Mouse (Mus musculus): Measurements from ENCODE around the gene Mybph.

Mybph gene

DNA sequence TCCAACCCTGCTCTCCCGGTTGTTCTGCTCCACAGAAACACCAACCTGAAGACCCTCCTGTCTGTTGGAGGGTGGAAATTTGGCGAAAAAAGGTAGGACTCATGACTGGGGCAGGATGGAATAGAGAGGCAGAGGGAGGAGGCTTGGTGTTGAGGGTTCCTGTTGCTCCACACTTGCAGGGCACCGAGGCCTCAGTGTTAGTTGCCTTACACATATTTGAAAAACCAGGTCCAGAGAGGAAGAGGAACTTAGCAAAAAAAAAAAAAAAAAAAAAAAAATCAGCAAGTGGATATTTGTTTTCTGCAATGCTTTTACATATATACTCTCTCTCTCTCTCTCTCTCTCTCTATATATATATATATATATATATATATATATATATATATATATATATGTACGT lies 9.2 kb upstream of the Mybph start:
- DNase-seq (ENCODE audit: low spot score): no peak

DNA sequence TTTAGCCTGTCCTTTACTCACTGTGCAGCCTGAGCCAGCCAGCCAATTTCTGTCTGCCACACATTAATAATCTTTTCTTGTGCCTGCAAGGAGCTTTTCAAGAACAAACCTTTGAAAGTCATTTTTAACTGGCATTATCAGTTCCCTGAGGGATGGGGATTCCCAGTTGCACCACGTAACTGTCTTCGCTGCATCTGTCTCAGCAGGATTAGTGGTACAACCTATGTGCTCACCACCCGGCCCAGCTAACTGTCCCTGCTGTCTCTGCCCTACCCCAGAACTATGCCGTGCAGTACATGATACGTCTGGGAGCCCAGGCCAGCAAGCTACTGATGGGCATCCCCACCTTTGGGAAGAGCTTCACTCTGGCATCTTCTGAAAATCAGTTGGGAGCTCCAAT lies 5.0 kb upstream of the Mybph start:
- no peak for DNase-seq (ENCODE audit: low spot score)

DNA sequence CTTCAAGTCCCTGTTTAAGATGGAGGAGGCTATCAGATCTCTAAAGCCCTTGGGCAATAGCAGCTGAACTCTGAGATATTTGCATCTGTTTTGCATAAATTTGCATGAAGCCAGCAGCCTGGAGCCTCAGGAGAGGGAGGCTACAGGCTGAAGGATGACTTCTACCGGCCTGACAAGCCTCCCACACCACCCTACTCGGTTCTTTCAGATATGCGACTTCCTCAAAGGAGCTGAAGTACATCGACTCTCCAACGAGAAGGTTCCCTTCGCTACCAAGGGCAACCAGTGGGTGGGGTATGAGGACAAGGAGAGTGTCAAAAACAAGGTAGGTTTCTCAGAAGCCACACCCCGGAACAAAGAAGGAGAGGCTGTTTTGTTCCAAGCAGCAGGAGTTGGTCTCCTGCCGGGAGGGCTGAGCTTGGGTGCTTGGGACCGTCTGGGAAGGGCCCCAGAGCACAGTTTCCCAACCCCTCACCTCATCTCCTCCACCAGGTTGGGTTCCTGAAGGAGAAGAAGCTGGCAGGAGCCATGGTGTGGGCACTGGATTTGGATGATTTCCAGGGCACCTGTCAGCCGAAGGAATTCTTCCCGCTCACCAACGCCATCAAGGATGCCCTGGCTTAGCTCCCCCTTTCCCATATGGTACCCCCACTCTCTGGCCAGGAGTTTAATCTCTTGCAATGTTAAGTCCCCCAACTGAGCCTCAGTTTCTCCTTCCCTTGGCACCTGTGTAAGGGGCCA lies 4.1 kb upstream of the Mybph start:
- no peak for DNase-seq (ENCODE audit: low spot score)

DNA sequence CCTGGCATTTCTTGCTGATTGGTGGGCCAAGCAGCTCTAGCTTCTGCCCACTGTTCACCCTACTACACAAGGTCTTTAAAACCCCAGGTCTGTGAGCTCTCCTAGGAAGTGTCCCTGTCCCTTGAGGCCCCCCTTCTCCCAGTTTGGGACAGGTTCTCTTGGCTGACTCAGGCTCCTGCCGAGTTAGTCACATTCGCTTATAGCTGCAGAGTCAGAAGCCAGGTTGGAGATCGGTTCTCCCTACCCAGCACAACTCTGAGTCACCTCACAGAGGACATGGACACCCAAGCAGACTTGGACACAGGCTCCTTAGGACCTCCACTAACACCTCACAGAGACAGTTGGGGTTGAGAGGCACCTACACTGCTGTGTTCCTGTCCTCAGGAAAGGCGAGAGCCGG lies 2.1 kb upstream of the Mybph start:
- DNase-seq (ENCODE audit: low spot score): no peak

DNA sequence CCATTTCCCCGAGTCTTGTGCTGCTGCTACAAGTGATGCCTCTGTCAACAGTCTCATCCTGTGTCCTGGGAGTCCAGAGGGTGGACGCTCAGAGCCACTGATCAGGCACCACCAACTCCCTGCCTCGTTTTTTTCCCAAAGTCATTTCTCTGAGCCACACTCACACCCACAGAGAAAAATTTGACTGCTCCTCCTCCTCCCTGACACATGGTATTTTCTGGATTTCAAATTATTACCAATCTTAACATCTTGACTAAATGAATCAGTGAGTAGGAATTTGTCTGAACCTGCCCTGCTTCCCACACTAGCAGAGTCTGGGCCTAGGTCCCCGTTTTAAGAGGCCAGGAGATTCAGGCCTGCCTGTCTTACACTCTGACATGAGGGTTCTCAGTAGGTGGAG lies 1.2 kb upstream of the Mybph start:
- no peak for DNase-seq (ENCODE audit: low spot score)

DNA sequence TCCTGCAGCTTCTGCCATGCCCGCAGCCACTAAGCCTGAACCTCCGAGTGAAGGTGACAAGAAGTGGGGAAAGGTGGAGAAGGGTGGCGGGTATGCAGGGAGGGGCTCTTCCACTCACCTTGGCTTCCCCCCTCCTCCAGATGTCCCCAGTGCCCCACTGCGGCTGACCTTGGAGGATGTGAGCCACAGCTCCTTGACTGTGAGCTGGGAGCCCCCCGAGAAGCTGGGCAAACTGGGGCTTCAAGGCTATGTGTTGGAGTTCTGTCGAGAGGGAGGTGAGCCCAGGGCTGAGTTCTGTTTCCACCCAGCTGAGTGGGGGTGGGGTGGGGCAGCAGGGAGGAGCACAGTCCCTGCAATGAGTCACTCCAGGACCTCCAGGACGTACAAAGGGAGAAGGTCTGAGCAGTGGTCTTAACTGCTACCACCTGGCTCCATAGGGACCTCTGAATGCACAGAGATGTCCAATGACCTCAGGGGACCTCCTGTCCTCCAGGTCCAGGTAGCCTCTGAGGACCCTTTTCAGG lies 488 bp downstream of the Mybph start:
- DNase-seq (ENCODE audit: low spot score): no peak

DNA sequence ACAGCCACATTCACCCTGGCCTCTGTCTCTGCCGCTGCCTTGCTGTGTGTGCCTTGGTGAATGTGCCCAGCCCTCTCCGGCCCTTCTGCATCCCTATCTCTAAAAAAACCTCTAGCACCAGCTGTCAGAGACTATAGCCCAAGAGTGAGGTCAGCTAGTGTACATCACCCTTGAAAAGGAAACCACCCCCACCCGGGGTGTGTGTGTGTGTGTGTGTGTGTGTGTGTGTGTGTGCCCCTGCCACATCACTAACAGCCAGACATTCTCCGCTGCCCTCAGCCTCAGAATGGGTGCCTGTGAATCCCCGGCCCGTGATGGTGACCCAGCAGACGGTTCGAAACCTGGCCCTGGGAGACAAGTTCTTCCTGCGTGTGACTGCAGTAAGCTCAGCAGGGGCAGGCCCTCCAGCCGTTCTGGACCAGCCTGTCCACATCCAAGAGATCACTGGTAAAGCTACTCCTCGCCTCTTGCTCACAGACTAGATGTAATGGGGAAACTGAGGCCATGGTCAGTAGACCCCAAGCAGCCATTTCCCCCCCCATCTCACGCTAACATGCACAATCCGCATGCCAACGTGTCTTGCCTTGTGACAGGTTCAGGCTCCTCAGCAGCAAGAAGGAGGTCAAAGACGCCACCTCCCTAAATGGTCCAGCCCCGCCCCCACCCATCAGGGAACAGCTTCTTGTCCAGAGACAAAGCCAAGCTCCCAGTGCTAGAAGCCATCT lies 1.2 kb downstream of the Mybph start:
- DNase-seq (ENCODE audit: low spot score): no peak

DNA sequence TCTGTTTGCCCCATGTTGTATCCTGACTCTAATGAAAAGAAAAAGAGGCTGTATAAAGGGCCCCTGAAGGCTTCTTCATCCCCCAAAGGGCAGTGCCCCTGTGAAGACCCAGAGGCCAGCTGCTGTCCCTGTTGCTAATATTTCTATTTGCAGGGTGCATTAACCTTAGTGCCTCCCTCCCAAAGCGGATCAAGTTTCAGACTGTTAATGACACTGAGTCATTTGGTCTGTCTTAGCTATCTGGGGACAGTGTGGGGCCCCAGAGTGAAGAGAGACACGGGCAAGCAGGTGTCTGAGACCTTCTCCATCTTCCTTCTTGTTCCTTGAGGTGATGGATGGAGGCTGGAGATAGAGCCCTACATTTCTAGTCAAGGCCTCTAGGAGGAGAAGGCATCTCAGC lies 1.9 kb downstream of the Mybph start:
- no peak for DNase-seq (ENCODE audit: low spot score)

DNA sequence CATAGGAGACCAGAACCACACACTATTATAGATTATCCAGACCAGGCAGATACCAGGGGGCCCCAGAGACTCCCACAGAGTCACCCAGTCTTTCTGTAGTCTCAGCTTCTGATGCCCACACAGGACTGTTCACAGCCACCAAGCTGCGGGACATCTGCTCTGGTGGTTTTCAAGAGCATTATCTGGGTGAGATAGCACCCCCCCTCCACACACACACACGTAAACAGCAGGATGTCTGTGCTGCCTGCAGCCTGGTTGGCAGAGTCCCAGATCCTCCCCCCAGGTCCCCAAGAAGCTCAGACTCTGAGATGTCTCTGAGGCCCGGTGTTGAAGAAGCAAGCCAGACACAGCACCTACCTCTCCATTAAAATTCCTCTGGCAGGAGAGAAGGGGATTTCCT lies 2.3 kb downstream of the Mybph start:
- DNase-seq (ENCODE audit: low spot score): no peak

DNA sequence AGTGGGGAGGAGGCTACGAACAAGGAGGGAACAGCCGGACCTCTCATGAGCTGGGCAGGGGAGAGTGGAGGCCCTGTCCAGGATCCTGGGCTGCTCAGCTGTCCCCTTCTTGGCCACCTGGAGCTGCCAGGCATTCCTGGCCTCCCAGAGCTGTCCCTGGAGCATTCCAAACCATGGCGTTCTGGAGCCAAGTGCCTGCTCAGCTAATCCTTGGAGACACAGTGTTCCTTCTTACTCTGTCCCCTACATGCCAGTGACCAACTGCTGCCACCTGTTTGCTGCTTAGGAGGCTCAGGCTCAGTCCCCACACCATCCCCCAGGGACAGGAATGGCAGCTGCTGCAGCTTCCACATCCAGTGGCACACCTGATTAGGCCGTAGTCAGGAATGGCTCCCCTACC lies 2.7 kb downstream of the Mybph start:
- DNase-seq (ENCODE audit: low spot score): peak; percentile 43

DNA sequence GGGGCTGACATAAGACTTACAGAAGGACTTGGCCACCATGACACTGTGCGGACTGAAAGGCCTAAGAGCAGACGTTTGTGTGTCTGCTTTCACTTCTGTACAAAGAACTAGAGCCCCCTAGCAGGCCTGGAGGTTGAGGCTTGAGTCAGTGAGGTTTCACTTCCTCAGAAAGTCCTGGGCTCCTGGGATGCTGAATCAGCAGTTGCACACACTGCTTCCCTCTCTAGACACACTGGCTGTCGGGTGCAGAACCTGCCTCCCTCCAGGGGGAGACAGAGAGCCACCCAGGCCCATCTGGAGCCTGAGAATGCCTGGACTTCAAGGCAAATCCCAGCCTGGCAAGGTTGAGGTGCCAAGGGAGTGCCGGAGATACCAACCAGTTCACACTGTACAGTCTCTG lies 3.1 kb downstream of the Mybph start:
- peak; percentile 49 for DNase-seq (ENCODE audit: low spot score)

DNA sequence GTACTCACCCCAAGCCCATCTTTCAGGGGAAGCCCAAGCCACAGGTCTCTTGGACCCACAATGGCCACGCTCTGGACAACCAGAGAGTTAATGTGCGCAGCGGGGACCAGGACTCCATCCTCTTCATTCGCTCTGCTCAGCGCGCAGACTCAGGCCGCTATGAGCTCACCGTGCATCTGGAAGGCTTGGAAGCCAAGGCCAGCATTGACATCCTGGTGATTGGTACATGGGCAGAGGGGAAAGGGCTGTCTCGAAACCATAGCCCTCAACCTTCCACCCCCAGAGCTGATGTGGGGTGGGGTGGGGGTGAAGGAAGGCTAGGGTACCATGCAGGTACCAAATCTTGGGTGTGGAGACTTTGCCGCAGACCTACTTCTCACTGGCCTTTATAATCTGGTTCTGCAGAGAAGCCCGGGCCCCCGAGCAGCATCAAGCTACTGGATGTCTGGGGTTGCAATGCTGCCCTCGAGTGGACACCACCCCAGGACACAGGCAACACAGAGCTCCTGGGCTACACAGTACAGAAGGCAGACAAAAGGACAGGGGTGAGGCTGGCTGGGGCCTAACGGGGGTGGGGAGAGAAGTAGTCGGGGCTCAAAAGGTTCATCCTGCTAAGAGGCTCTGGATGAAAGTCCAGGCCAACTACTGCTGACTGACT lies 4.2 kb downstream of the Mybph start:
- no peak for DNase-seq (ENCODE audit: low spot score)

DNA sequence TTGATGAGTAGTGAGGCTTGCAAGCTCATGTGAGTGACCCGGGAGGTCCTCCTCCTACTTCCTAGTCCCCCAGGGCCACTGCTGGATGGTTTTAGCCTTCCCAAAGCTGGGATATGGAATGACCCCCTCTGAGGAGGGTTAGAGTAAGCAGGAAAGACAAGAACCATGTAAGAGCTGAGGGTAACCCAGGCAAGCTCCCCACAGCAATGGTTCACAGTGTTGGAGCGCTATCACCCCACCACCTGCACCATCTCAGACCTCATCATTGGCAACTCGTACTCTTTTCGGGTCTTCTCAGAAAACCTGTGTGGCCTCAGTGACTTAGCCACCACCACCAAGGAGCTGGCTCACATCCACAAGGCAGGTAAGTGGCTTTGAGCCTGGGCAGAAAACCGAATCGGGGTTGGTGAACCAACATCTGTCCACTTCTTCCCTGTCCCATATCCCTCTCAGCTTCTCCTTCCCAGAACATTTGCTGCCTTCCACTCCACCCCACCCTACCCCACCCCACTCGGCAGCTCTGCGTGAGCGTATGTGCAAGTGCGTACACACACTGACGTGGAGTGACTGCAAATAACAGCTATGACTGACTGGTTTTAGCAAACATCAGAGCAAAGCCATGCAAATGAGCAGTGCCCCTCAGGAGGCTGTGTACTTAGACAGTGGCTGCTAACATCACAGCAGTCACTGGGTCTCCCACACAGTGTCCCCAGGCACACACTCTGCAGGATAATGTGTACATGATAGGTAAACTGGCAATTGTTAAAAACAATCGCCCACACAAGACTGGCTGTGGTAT lies 5.1 kb downstream of the Mybph start:
- DNase-seq (ENCODE audit: low spot score): no peak

DNA sequence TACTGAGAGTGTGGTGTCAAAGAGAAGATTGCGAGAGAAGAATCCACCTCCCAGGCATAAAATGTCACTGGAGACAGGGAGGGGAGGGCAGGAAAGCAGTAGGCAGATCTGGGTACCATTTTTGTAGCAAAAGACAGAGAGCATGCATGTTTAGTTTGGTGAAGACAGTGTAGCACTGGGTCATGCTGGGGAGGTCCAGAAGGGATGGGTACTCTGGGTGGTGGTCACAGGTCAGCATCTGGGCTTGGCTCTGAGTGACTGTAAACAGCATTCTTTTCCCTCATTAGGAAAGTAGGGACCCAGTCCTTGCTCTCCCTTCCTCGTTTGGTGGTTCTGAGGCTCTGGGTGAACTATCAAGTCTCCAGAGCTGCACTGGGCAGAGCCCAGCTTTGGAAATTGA lies 7.2 kb downstream of the Mybph start:
- no peak for DNase-seq (ENCODE audit: low spot score)

DNA sequence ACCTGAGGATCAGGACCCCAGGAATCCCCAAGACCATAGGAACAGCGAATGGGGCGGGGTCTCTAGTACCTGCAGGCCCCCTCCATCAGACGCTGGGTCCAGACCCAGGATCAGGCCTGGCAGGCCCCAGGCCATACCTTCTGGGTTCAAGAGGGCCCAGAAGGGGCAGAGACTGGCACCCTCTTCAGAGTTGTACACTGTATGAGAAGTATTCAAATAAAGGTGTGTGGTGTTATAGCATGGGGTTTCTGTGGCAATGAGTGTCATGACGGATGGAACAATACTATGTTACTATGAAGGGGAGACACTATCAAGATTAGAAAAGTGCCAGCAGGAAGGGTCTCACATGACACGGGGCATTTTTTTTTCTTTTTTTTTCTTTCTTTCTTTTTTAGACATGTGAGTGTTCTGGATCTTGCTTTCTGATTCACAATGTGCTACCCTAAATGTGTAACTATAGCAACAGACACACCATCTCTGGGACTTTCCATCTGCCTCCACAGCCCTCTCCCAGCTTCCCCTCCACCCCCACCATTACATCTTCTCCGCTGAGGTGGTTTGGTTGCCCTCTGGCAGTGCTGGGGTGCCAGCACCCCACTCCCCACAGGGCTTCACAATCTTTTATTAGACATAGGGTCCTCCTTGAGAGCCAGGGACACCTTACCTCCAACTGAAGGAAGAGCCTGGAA lies 7.9 kb downstream of the Mybph start:
- DNase-seq (ENCODE audit: low spot score): no peak

DNA sequence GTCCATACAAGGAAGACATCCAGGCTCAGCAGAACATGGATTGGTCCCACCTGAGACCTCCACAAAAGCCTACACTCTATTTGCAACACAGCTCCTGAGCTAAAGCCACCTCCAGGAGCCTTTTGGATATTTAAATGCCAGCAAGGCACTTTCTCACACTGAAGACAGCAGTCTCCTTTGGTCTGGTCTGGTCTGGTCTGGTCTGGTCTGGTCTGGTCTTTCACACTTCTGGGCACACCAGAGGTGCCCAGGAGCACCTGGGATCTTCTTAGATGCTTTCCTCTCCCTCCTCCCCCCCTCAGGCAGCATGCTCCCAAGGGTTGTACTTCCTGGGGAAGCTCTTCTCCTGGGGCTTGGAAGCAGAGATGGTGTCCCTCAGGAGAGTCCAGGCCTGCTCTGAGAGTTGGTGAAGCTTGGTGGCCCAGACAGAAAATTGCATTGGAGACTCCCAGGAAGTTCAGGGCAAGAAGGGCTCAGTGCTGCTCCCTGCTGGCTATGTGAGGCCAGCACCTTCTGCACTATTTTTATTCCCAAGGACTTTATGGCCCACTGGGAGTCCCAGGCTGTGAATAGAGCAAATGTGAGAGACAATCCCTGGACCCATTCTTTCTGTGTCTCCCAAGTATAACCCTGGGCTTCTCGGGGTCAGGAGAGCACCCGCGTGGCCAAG lies 8.6 kb downstream of the Mybph start:
- DNase-seq (ENCODE audit: low spot score): peak; percentile 81

DNA sequence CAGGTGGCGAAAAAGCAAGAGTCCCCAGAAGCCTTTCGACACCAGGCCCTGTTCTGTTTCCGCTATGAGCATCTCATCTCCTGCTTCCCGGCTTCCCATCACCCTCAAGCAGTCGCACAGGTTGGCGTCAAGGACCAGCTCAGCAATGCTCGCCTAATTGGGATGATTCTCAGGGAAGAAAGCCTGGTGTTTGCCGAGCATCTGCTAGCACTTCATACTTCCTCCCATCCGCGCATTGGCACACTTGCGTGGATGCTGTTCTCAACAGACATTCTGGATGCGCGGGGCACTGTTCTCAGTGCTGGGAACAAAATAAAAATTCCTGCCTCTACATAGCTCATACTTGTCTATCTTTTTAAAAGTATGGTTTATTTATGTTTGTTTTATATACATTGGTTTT lies 11.0 kb downstream of the Mybph start:
- DNase-seq (ENCODE audit: low spot score): no peak

DNA sequence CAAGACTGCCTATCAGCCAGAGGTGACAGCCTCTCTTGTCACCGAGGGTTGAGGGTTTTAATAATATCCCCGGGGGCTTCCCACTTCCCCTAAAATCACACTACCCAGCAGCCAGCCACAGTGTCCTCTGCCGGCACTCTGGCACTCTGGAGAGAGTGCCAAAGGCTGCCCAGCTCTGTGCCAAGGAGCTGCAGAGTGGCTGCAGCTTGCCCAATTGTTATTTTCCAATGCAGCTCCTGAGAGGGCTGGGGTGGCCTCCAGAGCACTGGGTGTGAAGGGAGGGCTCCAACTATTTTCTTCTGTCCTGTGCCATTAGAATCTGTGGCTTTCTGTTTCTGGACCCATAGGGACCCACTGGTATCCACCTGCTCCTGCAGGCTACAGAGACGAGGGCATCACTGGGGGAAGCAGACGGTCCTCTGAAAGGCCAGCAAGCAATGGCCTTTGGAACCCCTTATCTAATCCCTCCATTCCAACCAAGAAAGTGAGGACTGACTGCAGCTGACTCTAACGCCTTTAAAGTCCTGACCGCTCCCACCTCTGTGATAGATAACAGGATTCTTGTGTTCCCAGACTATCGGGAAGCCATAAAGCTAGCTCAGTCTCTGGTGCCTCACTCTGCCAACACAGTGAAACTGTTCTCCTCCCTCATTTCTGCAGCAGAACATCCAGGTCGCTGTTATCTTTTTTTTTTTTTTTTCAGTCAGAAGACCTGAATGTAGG lies 12.2 kb downstream of the Mybph start:
- no peak for DNase-seq (ENCODE audit: low spot score)

DNA sequence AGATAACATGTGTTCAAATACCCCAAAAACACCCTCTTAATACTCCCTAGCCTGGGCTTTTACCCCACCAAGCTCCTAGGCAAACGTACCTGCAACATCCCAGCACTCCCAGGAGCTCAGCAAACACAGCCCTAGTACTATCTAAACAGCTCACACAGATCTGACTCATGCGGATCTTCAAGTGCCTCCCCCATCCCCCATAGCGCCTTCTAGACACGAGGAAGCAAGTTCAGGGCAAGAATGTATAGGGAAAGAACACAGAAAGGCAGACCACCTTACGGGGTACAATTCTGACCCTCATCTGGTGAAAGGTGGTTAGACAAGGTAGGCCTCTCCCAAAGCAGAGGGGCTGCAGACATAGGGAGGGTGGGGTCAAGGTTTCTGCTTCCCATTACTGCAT lies 12.8 kb downstream of the Mybph start:
- no peak for DNase-seq (ENCODE audit: low spot score)

DNA sequence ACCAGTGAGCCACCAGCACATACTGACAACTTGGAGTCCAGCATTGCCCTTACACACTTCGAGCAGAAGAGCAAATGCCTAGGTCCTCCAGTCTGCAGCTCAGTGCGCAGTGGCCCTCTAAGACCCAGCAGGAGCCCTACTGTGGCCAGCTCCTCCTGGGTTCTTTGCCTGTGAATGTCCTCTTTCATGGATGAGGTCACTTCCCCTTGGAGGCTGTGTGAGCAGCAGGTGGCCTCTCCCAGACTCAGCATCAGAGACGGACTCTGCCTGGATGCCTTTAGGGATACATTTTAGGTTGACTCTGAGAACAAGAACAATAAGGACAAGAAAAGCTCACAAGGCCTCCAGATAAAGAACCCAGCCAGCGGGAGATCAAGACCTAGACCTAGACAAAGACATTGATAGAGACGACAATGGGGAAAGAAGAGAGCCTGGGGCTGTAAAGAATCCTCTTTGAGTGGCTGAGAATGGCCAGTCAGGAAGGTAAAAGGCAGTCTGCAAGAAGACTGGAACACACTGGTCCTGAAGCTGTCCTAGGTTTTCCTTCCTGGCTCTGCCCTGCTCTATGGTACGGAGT lies 17.0 kb downstream of the Mybph start:
- DNase-seq (ENCODE audit: low spot score): no peak

All from retina, embryonic 14.5 days (tissue).